Mouse (Mus musculus): ENCODE measurements around the gene Nf2. TPM values are rescaled to one million over a fixed set of nuclear protein-coding genes. Genes with fewer than 3 reads are reported as not detected.
"Not testable (repeated sequence)": the region's sequence is repeated elsewhere in the genome, so short reads cannot be mapped to it uniquely, and the experiment has no call there.

Nf2 gene
- total RNA-seq, 2 experiments from 2014 or later = 80.0 to 80.1 TPM

- intact Hi-C loops (cut with DNase I) = no loop called here
- DNase-seq = no peak
These were observed 11.1 kb downstream of the Nf2 start for GRCm38 (mm10) chr11:4838235-4838634.

- no peak for DNase-seq
- intact Hi-C loops (cut with DNase I) = no loop called here
These were observed 12.0 kb downstream of the Nf2 start for GRCm38 (mm10) chr11:4837342-4837741.

- peak; percentile 50 to 56 for DNase-seq
- intact Hi-C loops (cut with DNase I) = no loop called here
These were observed 12.6 kb downstream of the Nf2 start for GRCm38 (mm10) chr11:4836755-4837154.

- intact Hi-C loops (cut with DNase I) = no loop called here
- DNase-seq = no peak
These were observed 13.9 kb downstream of the Nf2 start for GRCm38 (mm10) chr11:4835436-4835835.

- intact Hi-C loops (cut with DNase I) = no loop called here
These were observed 15.9 kb downstream of the Nf2 start for GRCm38 (mm10) chr11:4833295-4833939.

GRCm38 (mm10) chr11:4831066-4831465, 18.3 kb downstream of the Nf2 start:
- DNase-seq = no peak
- intact Hi-C loops (cut with DNase I) = no loop called here

More at GRCm38 (mm10) chr11:4833295-4833939, 15.9 kb downstream of the Nf2 start:
- DNase-seq = no peak

GRCm38 (mm10) chr11:4827916-4828315, 21.4 kb downstream of the Nf2 start:
- intact Hi-C loops (cut with DNase I) = no loop called here
- no peak for DNase-seq

- DNase-seq = no peak
- intact Hi-C loops (cut with DNase I) = no loop called here
These were observed 22.0 kb downstream of the Nf2 start for GRCm38 (mm10) chr11:4827340-4827739.

- DNase-seq = no peak
- intact Hi-C loops (cut with DNase I) = no loop called here
These were observed 23.1 kb downstream of the Nf2 start for GRCm38 (mm10) chr11:4826152-4826778.

- DNase-seq = no peak
- intact Hi-C loops (cut with DNase I) = no loop called here
These were observed 25.6 kb downstream of the Nf2 start for GRCm38 (mm10) chr11:4823655-4824312.

GRCm38 (mm10) chr11:4822446-4822842, 26.9 kb downstream of the Nf2 start:
- intact Hi-C loops (cut with DNase I); DNase-seq: not testable (repeated sequence)

GRCm38 (mm10) chr11:4821492-4822445, 27.6 kb downstream of the Nf2 start:
- no peak for DNase-seq

GRCm38 (mm10) chr11:4814507-4815450, 34.6 kb downstream of the Nf2 start:
- intact Hi-C loops (cut with DNase I) = no loop called here
- no peak for DNase-seq

More at GRCm38 (mm10) chr11:4821492-4822445, 27.6 kb downstream of the Nf2 start:
- intact Hi-C loops (cut with DNase I) = no loop called here

GRCm38 (mm10) chr11:4808311-4808710, 41.0 kb downstream of the Nf2 start:
- no peak for DNase-seq
- intact Hi-C loops (cut with DNase I) = no loop called here

GRCm38 (mm10) chr11:4806031-4806715, 43.2 kb downstream of the Nf2 start:
- no peak for DNase-seq
- intact Hi-C loops (cut with DNase I) = no loop called here

GRCm38 (mm10) chr11:4804921-4805562, 44.3 kb downstream of the Nf2 start:
- intact Hi-C loops (cut with DNase I) = no loop called here
- DNase-seq = no peak

- intact Hi-C loops (cut with DNase I) = no loop called here
- DNase-seq = no peak
These were observed 45.4 kb downstream of the Nf2 start for GRCm38 (mm10) chr11:4803951-4804350.

- no peak for DNase-seq
- intact Hi-C loops (cut with DNase I) = no loop called here
These were observed 45.9 kb downstream of the Nf2 start for GRCm38 (mm10) chr11:4803426-4803825.

- intact Hi-C loops (cut with DNase I) = no loop called here
- DNase-seq = peak; percentile 59 to 63
These were observed 46.3 kb downstream of the Nf2 start for GRCm38 (mm10) chr11:4803008-4803407.

Data from heart, postnatal 36 days (tissue).